Mouse (Mus musculus) T-cell, adult 2 months (primary cell): Measurements from ENCODE around the gene Tespa1.
"Not testable (repeated sequence)": the region's sequence is repeated elsewhere in the genome, so short reads cannot be mapped to it uniquely, and the experiment has no call there.

ENCODE experiments used
- DNase-seq: peaks from one replicate; pipeline ENCODE4 v3.0.0; 2022; ENCODE audit warnings: low spot score

Gene Tespa1

GRCm38 (mm10) chr10:130322637-130323036 is at the start of gene Tespa1:
Gene Tespa1 (plus strand): TSS chr10:130322870.
- DNase-seq = peak; percentile 87

DNA sequence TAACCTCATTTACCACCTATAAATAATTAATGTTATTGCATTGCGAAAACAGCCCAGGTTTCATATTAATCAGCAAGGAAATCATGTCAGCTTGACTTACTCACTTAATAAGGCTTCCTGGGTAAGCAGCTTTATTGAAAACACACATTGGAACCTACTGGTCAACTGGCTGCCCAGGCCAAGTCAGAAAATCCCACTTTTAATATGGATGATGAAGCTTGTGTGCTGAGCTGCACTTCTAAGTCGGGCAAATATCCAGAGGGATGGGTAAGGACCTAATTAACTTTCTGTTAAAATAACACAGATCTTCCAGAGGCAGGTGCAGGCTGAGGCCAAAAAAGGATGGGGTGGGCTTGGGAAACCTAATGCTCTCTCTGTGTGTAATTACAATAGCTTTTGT is 46.9 kb upstream of the Tespa1 start:
- no peak for DNase-seq

DNA sequence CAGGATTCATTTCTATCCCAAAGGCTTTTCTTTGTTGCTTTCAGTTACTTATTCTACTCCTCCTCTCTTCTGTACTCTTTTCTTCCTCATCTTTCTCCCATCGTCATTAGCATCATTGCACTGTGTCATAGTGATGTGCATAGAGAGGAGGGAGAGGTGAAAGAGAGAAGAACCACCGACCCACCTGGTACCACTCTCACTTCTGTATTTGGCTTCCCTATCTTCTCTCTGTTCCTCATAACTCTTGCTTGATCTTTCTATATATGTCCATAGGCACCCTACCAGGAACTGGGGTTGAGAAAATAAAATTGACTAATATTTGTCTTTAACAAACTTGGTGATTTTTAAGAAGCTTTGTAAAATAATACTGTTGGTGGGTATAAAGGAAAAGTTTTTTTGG is 46.2 kb upstream of the Tespa1 start:
- no peak for DNase-seq

DNA sequence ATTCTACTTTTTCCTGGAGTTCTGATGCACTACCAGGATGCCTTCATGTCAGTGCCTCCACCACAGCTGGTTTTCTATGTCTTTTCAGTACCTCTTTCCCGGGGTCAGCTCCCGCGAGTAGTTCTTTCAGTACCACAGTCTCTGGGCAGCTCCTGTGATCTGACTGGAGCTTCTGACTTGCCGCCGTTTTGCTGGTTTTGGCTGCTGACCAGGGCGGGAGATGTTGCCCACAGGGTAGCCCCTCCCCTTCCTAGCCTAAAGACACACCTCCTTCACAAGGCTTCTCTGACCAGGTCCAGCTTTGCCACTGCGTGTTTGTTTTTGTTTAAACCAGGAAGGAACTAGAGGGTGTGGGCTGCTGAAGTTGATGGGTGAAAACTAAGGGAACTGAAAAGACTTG is 42.6 kb upstream of the Tespa1 start, which contains the start of gene Neurod4:
TSS of gene Neurod4 (minus strand) at position 175 of the 400 bp plus-strand sequence.
- DNase-seq = no peak

GRCm38 (mm10) chr10:130281982-130282449 is 40.7 kb upstream of the Tespa1 start:
- no peak for DNase-seq

- no peak for DNase-seq
Measured at GRCm38 (mm10) chr10:130287201-130287600, 35.5 kb upstream of the Tespa1 start.

GRCm38 (mm10) chr10:130288007-130288406 is 34.7 kb upstream of the Tespa1 start:
- no peak for DNase-seq

- DNase-seq = no peak
Measured at GRCm38 (mm10) chr10:130293741-130294408, 28.8 kb upstream of the Tespa1 start.

GRCm38 (mm10) chr10:130298748-130299147 is 23.9 kb upstream of the Tespa1 start:
- DNase-seq = not testable (repeated sequence)

- DNase-seq = not testable (repeated sequence)
Measured at GRCm38 (mm10) chr10:130304138-130304537, 18.5 kb upstream of the Tespa1 start.

GRCm38 (mm10) chr10:130311534-130312227 is 11.0 kb upstream of the Tespa1 start:
- DNase-seq = no peak

GRCm38 (mm10) chr10:130313531-130313930 is 9.1 kb upstream of the Tespa1 start:
- DNase-seq = peak; percentile 70

DNA sequence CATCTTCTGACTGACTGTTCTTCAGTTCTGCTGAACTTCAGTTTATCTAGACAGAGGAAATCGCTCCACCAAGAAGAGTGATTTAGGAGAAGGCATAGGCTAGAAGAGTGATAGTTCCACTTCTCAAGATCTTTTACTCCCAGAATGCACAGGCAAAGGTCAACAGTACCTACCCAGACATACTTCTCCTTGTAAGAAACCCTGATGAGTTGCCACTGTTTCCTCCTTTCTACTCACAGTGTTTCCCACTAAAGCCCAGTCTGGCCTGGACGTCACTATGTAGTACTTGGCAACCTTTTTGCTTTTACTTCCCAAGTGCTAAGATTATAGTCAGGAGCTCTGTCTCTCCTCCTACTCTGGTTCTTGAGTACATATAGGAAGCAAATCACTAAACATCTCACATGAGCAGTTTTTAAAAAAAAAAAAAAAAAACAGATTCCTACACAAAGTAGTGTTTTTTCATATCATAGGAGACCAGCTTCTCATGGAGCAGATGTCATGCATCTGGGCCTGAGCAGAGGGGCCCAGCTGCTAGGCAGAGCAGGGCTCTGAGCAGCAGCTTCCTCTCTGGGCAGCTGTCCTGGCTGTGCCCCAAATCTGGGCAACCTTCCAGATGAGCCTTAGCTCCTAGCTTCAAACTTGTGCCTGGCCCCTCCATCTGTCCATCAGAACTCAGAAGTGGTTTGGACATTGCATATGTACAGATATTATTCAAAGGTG is 8.4 kb upstream of the Tespa1 start:
- no peak for DNase-seq

GRCm38 (mm10) chr10:130315846-130316245 is 6.8 kb upstream of the Tespa1 start:
- DNase-seq = no peak

DNA sequence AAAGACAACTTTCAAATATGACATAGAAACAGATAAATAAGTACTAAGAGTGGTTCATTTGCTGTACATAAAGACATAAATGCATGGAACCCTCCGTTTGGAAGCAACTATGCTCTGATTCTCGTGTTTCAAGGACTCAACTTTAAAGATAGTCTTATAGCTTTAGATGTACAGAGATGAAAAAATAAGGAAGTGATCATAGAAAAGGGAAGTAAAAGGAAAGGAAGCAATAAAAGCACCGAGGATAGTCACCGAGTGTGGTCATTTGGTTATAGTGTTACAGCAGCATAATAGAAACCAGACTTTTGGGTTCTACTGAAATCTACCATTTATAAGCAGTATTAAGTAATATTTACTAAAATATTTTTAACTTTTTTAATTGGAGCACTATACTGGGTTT is 4.0 kb upstream of the Tespa1 start:
- no peak for DNase-seq

GRCm38 (mm10) chr10:130320715-130321114 is 2.0 kb upstream of the Tespa1 start:
- no peak for DNase-seq

DNA sequence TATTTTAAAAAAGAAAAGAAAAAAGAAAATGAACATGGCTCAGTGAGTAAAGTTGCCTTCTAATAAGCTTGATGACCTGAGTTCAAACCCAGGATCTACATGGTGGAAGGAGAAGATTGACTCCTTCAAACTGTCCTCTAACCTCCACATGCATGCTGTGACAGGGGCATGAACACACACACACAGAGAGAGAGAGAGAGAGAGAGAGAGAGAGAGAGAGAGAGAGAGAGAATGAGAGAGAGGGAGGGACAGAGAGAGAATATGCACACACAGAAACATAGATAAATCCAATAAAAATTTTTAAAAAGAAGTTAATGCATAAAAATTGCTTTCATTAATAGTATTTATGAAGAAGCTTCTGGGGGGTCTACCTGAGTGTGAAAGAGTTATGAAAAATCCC is 608 bp upstream of the Tespa1 start:
- DNase-seq = no peak

GRCm38 (mm10) chr10:130324243-130324642 is 1.6 kb downstream of the Tespa1 start:
- no peak for DNase-seq

DNA sequence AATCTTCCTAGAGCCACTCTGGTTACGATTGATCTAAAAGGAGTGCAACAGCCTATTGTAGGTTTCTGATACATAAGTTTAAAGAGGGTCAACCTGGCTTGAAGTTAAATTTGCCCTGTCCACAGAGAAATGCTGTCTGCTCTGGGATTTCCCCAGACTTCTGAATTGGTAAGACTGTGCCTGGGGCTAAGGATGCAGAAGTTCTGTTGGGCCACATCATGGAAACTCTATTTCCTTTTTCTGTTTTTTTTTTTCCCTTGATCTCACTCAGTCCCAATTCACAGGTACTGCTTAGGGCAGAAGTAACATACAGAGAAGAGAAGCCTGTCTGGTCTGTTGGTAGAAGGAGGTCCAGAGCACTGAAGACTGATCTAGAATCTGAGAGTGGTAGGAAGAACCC is 8.0 kb downstream of the Tespa1 start:
- DNase-seq = peak; percentile 26

DNA sequence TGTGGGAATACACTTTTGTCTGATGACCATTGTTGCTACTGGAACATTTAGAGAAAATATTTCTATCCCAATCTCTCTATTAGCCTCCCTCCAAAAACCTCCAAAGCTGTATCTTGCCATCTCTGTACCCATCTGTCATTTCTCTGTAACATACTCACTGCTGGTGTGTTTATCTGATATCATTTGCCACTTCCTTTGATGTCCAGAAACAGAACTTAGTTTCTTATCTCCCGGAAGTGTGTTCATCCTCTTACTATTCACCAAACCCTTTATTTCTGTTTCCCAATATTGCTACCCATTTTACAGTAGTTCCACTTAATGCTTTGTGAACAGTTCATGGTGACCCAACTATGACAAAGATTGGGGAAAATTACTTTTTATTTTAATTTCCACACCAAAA is 13.7 kb downstream of the Tespa1 start:
- DNase-seq = peak; percentile 26

DNA sequence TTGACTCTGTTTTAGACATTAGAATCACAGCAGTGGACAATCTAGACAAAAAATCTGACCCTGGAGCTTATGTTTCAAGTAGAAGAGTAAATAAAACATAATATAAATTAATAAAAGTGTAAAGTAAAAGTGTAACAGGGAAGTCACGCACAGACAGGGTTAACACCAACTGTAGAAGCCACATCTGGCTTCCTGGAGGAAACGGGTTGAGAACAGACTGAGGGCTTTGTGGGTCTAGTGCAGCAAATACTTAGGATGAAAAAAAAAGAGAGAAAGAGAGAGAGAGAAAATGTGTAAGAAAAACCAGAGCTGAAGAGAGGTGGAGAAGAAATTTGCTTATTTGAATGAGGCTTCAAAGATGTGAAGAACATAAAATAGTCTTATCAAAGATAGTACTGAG is 14.9 kb downstream of the Tespa1 start:
- no peak for DNase-seq

GRCm38 (mm10) chr10:130340050-130340449 is 17.4 kb downstream of the Tespa1 start:
- not testable (repeated sequence) for DNase-seq

DNA sequence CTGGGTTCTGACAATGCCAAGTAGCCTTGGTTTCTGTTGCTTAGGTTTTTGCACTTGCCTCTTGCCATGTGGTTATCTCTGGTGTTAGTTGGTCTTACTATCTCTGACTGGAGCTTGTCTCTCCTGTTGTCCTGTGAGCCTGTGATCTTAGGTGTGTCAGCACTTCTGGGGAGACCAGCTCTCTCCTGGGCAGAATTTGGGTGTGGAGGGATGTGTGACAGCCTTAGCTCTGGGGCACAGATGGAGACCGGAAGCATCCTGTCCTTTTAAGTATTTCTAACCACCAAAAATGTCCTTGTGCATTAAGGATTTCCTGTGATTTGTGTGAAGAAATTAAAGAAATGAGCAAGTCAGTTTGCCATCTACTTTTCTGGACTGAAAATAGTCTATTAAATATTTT is 21.4 kb downstream of the Tespa1 start:
- peak; percentile 46 for DNase-seq
